Mouse (Mus musculus) ES-Bruce4 (cell line): ENCODE data around the gene Zfp14.

Source experiments
- CTCF ChIP-seq: IDR thresholded peaks from one replicate; pipeline ENCODE4 v1.8.1; 2011; ENCODE audit warnings: low read depth, low read length
- EP300 ChIP-seq: IDR thresholded peaks from 2 replicates; pipeline ENCODE4 v1.6.1; 2011; ENCODE audit warnings: low read depth, low read length; ENCODE audit not compliant: insufficient read depth

- TF ChIP-seq CTCF (no peak), EP300 (no peak)
Measured at GRCm38 (mm10) chr7:30044354-30044753, 6.8 kb downstream of the Zfp14 start.
